Mouse (Mus musculus) T-helper 2 cell (primary cell): ENCODE measurements around the gene Myef2.

ENCODE experiments used
- in situ Hi-C: fragments of 300-600 bp; cut with MboI, MseI; formaldehyde crosslinking; loops from one replicate; pipeline ENCODE4 v1.15.1; 2025; ENCODE audit warnings: high pct_unique_total_duplicates

Gene Myef2

DNA sequence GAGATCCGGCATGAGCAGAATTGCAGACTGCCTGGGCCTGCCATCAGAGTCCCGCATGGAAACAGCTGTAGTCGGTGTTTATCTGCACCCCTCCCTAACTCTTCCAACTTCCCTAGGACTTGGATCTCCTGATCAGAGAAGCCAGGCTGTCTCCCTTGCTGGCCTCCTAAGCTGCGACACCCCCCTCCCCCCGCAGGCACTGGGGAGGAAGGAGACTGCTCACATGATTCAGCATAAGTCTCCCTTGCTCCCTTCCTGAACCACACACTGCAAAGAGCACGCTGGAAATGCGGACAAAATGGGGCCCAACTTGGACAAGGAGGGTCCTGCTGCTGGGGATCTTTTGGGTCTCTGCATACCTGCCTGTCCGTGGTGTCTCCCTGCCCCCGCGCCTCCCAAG is 55.6 kb downstream of the Myef2 start, which contains the start of gene Slc24a5:
Gene Slc24a5 (plus strand): TSS at position 231 of the 400 bp plus-strand sequence.
- in situ Hi-C loops = loop anchor here (5.0 kb wide), 1 partner anchor 124 kb away; no protein-coding TSS in a partner anchor

GRCm38 (mm10) chr2:125067373-125067772 is 56.1 kb downstream of the Myef2 start:
- in situ Hi-C loops = loop anchor here (5.0 kb wide), 1 partner anchor 125 kb away; no protein-coding TSS in a partner anchor

DNA sequence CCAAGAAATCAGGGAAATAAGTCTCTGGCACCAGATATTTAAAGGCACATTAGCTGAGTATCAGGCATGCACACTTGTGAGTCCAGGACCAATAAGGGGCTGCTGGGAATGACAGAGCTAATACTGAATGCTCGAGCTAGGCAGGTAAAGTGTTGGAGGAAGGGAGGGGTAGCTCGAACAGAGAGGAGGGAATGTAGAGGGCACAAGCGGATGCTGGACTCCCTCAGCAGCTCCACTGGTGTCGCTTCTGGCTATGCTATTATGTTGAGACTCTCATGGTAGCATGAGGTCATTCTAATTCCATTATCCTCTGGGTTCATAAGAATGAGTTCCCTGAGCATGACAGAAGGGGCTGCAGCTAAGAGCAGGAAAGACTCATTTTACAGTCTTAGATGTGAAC is 60.5 kb downstream of the Myef2 start:
- in situ Hi-C loops = no loop called here

GRCm38 (mm10) chr2:125061451-125061850 is 62.0 kb downstream of the Myef2 start:
- in situ Hi-C loops = no loop called here

DNA sequence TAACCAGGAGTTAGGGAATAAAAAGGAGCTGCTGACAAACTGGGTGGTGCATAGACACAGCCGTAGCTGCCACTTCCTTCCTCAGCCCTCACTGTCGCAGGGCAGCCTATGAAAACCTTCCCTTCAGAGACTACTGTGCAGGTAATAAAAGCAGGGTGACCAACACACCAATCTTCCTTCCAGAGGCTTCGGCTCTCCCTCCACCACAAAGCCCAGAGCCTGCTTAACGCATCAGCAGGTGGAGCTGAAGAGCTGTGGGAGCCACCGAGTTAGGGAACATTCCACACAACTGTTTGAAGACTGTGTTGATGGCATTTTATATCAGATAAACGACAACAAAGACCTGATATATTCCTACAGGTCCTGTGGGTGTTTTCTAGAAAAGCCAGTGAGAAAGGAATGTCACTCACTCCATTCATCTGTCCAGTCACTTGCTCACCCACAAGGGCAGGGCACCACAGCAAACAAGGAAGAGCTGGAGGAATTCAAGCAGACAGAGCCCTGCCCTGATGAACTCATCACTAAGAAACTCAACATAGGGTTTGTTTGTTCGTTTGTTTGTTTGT is 66.1 kb downstream of the Myef2 start:
- in situ Hi-C loops = no loop called here

GRCm38 (mm10) chr2:125055316-125055903 is 68.1 kb downstream of the Myef2 start:
- in situ Hi-C loops = no loop called here
